Mouse (Mus musculus): ENCODE data around the gene Snx11. TPM values are rescaled to one million over a fixed set of nuclear protein-coding genes. Genes with fewer than 3 reads are reported as not detected.
A peak's percentile ranks its signal among the peaks of the same experiment; 100 is the strongest.

Snx11 gene
- 19.2 and 20.4 TPM in 2 replicates for polyA plus RNA-seq (2015; fragmentation: Nextera tagmentation; extraction: Ambion mirVana)

DNA sequence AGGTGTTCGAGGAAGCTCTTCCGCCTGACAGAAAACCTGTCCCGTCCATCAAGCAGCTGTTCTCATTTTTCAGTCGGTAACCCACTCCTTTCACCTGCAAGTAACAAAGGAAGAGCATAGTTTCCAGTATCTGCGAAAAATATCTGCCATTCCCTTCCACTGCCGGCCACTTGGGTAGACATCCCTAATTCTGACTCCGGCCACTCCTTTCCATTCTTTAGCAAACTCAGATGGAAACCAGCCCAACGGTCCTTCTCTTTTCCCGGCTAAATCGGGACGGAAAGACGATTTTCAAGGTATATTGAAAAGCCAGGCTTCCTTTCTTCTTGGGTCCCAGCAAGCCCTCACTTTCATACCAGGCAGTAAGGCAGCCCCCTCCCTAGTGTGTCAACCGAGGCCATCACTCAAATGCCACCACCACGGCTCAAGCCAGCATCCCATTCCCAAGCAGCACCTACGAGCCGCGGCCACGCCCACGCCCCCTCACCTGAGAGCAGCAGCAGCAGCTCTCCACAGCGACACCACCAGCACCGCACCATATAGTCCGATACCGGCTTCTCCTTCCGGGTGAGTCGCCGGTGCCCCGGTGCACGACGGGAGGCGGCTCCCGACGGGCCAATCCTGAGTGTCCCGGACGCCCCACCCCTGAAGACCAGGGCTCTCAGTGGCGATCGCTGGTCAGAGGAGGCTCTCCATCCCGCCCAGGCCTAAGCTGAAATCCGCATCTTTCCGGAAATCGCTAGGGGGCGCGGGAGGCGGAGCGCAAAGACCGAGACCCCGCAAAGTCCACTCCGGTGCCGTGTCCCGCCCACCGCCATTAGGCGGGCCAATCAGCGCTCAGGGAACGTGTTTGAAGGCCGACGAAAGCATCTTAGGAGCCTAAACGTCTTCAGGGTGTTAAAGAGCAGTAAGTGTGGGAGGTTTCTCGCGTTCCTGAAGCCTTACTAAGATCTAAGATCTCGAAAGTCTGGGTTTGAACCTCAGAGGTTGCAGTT, at the start of gene Snx11:
Gene Snx11, minus strand, starts transcription at position 592 of the 995 bp plus-strand sequence.
- Histone ChIP-seq H3K27me3 (no peaks in the 10 kb centered on the region), H3K4me2 (peak within 1 kb of the TSS; percentile 82), H3K4me3 (replicated peaks) (peak within 1 kb of the TSS; percentile 72), H3K9ac (peak within 1 kb of the TSS; percentile 56), H3K27ac (peak within 1 kb of the TSS; percentile 80), H3K36me3 (peaks cover 21% of the 10 kb centered on the region), H3K4me1 (peaks cover 24% of the 10 kb centered on the region), H3K9me3 (replicated peaks) (no peaks in the 10 kb centered on the region)
- peak; percentile 100 for ATAC-seq (replicated peaks; ENCODE audit: low FRiP score)
- under 1% methylated on average over 59 of the region's 59 CpGs for WGBS

DNA sequence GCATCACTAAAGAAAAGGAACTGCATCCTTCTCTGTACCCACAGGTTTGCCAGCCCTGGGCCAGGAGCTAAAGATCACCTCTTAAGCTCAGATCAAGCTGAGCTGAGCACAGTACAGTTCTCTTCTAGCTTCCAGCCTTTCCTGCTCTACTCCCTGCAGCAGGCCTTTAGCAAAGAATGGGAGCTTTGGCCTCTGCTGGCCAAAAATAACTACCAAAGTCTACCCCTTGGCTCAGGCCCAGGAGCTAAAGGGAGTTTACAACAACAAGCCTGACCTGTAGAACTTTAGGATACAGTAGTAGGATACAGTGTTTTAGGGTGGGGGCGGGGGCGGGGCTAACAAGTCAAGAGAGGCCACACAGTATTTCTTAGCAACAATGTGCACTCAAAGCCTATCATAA, 49.1 kb upstream of the Snx11 start:
- 0 out of 2 replicates have a peak overlapping the region, but pooled peaks have one; percentile 1 for H3K9ac ChIP-seq
- H3K27ac ChIP-seq = peak overlapping the region; percentile 90
- no peaks in the 10 kb centered on the region for H3K9me3 ChIP-seq (replicated peaks)
- 55% methylated on average over 2 of the region's 2 CpGs for WGBS
- peaks cover 36% of the 10 kb centered on the region for H3K36me3 ChIP-seq
- H3K27me3 ChIP-seq = no peaks in the 10 kb centered on the region
- peaks cover 74% of the 10 kb centered on the region for H3K4me1 ChIP-seq
- peak overlapping the region; percentile 50 for H3K4me3 ChIP-seq (replicated peaks)
- peak overlapping the region; percentile 90 for H3K4me2 ChIP-seq
- ATAC-seq (replicated peaks; ENCODE audit: low FRiP score) = no peak

DNA sequence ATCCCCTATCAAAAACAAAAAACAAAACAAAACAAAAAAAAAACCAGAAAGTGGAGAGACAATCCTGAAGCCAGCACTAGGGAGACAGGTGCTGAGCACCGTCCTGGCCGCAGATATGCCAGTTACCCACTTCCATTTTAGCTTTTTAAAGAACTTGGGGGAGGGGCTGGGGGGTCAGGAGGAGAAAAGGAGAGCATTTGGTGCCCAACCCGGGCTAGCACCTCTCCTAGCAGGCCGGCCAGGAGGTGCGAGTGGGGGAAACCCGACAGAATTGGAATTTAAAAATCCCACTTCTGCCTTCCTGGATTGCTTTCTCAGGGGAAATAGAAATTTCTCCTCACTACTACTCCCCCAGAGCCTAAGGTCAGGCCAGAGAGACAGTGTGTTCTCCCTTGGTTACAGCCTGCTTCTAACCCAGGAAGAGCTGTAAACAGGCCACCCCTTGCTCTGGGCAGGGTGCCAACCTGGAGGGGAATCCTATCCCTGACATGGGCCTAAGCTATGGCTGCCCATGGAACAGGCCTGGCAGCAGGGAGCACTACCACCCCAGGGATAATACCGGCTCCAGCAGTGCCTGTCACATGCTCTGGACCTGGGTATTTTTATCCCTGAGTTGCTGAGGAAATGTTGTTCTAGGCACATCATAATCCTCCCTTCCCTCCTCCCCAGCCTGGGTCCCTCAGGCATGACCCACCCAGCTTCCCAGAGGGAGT, 47.6 kb upstream of the Snx11 start:
- Histone ChIP-seq H3K4me3 (replicated peaks) (peak overlapping the region; percentile 50), H3K27ac (peak overlapping the region; percentile 90), H3K4me2 (peak overlapping the region; percentile 90), H3K9ac (peak overlapping the region; percentile 21), H3K27me3 (no peaks in the 10 kb centered on the region), H3K4me1 (peaks cover 65% of the 10 kb centered on the region), H3K9me3 (replicated peaks) (no peaks in the 10 kb centered on the region), H3K36me3 (peaks cover 52% of the 10 kb centered on the region)
- 29% methylated on average over 7 of the region's 7 CpGs for WGBS
- no peak for ATAC-seq (replicated peaks; ENCODE audit: low FRiP score)

DNA sequence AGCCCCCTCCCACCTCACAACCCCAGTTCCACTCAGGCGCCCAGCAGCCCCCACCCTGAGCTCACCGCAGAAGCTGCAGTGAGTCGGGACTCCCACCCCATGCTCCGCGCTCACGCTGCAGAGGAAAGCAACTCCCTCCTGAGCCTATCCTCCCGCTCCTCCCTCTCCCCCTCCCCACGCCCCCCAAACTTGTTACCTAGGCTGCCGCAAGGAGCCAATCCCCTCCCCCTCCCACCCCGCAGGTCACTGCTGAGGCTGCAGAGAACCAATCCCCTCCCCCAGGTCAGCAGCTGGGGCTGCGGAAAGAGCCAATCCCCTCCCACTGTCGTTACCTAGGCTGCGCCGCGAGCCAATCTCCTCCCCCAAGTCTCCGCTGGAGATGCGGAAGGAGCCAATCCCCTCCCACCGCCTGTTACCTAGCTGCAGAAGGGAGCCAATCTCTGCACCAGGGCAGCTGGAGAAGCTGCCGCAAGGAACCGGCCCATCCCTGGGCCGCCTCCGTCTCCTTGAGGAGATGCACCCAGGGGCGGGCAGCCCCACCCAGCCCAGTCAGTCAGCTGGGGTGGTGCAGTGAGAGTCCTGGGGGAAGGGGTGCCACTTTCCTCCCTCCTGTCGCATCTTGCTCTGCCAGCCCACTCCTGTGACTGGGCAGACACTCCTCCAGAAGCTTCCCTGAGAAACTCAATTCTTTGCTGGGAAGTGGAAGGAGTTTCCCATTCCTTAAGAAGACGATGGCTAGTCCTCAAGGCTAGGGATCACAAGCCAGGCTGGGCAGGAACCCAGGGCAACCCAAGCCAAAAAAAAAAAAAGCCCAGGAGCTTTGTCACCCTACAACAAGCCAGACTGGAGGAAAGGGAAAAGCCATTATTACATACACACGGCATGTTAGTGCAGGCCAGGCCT, 46.8 kb upstream of the Snx11 start:
- Histone ChIP-seq H3K4me2 (peak overlapping the region; percentile 90), H3K4me3 (replicated peaks) (peak overlapping the region; percentile 50), H3K36me3 (peaks cover 60% of the 10 kb centered on the region), H3K4me1 (peaks cover 65% of the 10 kb centered on the region), H3K27me3 (no peaks in the 10 kb centered on the region), H3K9ac (peak overlapping the region; percentile 42), H3K27ac (peak overlapping the region; percentile 90), H3K9me3 (replicated peaks) (no peaks in the 10 kb centered on the region)
- under 1% methylated on average over 26 of the region's 26 CpGs for WGBS
- ATAC-seq (replicated peaks; ENCODE audit: low FRiP score) = peak; percentile 87

DNA sequence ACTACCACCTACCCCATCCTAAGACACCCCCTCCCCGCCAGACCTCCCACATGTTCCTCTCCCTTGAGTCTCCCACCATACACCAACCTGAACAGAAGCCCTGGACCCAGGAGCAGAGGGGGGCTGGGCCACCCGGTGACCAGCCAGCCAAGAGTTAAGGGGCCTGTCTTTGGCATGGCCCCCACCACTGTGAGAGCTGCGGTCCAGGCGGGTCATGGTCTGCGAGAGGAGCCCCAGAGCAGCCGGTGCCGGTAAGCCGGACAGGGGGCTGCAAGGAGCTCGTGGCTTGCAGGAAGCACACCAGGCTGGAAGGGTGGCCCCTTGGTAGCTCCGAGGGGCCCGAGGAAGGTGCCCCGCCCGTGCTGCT, 46.1 kb upstream of the Snx11 start:
- peak; percentile 21 for ATAC-seq (replicated peaks; ENCODE audit: low FRiP score)
- WGBS = 5% methylated on average over 13 of the region's 13 CpGs
- no peaks in the 10 kb centered on the region for H3K27me3 ChIP-seq
- H3K4me2 ChIP-seq = peak overlapping the region; percentile 90
- peaks cover 60% of the 10 kb centered on the region for H3K4me1 ChIP-seq
- peak overlapping the region; percentile 90 for H3K27ac ChIP-seq
- no peaks in the 10 kb centered on the region for H3K9me3 ChIP-seq (replicated peaks)
- peak overlapping the region; percentile 42 for H3K9ac ChIP-seq
- peaks cover 66% of the 10 kb centered on the region for H3K36me3 ChIP-seq
- H3K4me3 ChIP-seq (replicated peaks) = peak overlapping the region; percentile 50

DNA sequence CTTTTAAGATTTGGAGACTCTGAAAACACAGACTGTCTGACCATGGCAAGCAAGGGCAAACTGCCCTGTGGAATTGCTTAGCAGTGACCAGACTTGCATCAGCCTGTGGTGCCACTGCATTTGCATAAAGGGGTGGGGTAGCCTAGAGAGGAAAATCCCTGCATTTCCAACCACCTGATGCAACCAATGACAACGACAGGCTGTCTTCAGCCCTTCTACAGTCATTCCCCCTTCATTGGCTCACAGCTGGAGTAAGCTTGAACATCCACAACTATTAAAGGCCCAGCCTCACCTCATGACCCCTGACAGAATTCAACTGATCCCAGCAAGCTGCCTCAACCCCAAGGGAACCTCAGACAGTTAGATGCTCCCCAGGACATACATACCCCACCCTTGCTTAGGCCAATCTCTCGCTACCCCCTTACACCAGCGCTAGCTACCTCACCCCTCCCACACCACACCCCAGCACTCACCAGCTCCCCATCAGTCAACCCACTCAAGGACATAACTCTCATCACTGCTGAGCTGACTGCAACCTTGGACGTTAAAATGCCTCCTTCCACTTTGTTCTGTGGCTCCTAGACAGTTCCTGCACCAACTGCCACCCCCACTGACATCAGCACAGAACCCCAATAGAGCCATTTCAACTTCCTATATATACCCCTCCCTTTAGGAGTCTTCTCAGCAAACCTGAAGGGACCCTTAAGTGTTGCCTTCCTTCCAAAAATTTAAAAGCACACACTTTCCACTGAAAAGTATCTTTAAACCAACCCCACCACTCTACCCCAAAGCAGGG, 45.5 kb upstream of the Snx11 start:
- Histone ChIP-seq H3K9ac (peak overlapping the region; percentile 42), H3K9me3 (replicated peaks) (no peaks in the 10 kb centered on the region), H3K27ac (peak overlapping the region; percentile 90; the same call in 1 of the 2 replicates), H3K4me1 (peaks cover 55% of the 10 kb centered on the region), H3K4me2 (peak overlapping the region; percentile 90), H3K4me3 (replicated peaks) (peak overlapping the region; percentile 50), H3K36me3 (peaks cover 70% of the 10 kb centered on the region), H3K27me3 (no peaks in the 10 kb centered on the region)
- 33% methylated on average over 4 of the region's 4 CpGs for WGBS
- ATAC-seq (replicated peaks; ENCODE audit: low FRiP score) = no peak

DNA sequence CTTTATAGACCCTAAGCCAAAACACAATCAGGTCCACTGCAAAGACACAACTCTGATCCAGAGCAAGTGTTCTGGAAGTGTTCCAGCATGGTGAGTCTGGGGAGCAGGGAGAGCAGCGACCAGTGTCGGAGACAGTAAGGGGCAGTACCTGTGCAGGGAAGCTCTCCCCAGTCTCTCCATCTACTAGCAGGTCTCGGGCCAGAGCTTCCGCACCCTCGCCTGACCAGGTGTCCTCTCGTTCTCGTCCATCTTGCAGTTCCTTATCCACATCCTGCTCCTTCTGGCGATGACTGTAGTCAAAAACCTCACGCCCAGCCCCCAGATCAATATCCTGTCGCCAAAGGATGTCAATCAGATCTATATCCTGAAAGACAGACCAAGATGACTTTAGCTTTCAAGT, 44.6 kb upstream of the Snx11 start:
- H3K4me3 ChIP-seq (replicated peaks) = no peak overlapping the region
- H3K9me3 ChIP-seq (replicated peaks) = no peaks in the 10 kb centered on the region
- no peak for ATAC-seq (replicated peaks; ENCODE audit: low FRiP score)
- no peaks in the 10 kb centered on the region for H3K27me3 ChIP-seq
- WGBS = 90% methylated on average over 10 of the region's 10 CpGs
- peaks cover 70% of the 10 kb centered on the region for H3K36me3 ChIP-seq
- H3K27ac ChIP-seq = no peak overlapping the region
- H3K4me1 ChIP-seq = peaks cover 46% of the 10 kb centered on the region
- no peak overlapping the region for H3K9ac ChIP-seq
- H3K4me2 ChIP-seq = no peak overlapping the region

DNA sequence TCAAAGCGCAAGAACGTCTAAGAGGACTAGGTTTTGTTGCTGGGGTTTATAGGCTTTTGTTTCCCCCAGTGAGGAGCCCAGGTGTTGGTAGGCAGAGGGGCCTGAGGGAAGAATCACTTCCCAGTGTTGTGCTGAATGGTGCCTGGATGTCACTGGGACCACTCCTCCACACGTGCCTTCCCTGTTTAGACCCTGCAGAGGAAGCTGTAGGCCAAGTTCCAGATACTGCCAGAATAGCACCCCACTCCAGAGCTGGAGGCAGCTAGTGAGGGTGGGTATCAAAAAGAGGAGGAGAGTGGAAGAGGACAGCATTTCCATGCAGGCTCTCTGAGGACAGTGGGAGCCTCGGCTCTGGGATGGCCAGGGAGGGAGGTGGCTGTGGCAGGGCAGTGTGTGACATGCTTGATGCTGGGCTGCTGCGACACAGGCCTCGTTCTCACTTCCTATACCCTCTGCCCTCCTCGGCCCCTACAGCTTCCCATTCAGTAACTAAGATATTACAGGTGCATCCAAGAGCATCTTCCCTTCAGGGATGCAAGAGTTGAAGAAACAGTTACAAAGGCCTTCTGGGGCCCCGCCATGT, 40.9 kb upstream of the Snx11 start:
- no peak for ATAC-seq (replicated peaks; ENCODE audit: low FRiP score)
- 77% methylated on average over 8 of the region's 8 CpGs for WGBS
- H3K36me3 ChIP-seq = peaks cover 96% of the 10 kb centered on the region

DNA sequence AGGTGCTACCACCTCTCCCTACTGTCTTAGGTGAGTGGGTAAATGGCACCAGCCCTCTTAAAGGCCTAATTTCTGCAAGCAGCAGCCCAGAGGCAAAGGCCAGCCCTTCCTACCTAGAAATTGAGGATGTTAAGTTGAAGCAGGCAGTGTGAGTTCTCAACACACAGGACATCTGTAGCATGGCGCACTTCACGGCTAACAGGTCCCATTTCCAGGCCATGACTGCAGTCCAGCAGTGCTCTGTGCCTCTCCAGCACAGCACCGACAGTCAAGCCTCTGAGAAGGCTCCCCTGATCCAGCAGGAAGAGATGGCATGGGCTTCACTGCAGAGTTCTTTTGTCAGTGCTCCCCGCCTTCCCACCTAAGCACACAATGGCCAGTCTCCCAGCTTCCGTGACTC, 39.6 kb upstream of the Snx11 start:
- Histone ChIP-seq H3K4me2 (no peak overlapping the region), H3K4me3 (replicated peaks) (no peak overlapping the region), H3K9me3 (replicated peaks) (no peaks in the 10 kb centered on the region), H3K27me3 (no peaks in the 10 kb centered on the region), H3K9ac (no peak overlapping the region), H3K4me1 (no peaks in the 10 kb centered on the region), H3K36me3 (peaks cover 98% of the 10 kb centered on the region), H3K27ac (no peak overlapping the region)
- no peak for ATAC-seq (replicated peaks; ENCODE audit: low FRiP score)
- 87% methylated on average over 5 of the region's 5 CpGs for WGBS

More for the DNA sequence above, 40.9 kb upstream of the Snx11 start:
- no peak overlapping the region for H3K4me2 ChIP-seq
- no peaks in the 10 kb centered on the region for H3K9me3 ChIP-seq (replicated peaks)
- H3K27ac ChIP-seq = no peak overlapping the region
- H3K27me3 ChIP-seq = no peaks in the 10 kb centered on the region
- no peak overlapping the region for H3K9ac ChIP-seq
- H3K4me1 ChIP-seq = peaks cover 11% of the 10 kb centered on the region
- H3K4me3 ChIP-seq (replicated peaks) = no peak overlapping the region

DNA sequence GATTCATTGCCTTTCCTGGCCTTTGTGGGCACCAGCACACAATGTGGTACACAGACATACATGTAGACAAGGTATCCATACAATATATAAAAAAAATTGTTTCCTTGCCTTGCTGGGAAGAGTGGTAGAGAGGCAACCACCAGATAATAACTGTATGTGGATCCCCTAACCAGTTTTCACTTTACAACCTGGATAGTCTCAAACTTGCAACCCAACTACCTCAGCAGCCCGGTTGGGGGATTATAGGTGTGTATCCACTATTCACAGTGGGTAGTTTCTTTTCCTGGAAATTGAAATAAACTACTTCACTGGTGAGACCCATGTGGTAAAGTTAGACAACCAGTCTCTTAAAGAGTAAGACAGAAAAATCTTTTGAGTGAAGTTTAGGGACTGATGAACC, 39.1 kb upstream of the Snx11 start:
- H3K4me2 ChIP-seq = no peak overlapping the region
- H3K4me1 ChIP-seq = no peaks in the 10 kb centered on the region
- no peak for ATAC-seq (replicated peaks; ENCODE audit: low FRiP score)
- no peaks in the 10 kb centered on the region for H3K27me3 ChIP-seq
- H3K27ac ChIP-seq = no peak overlapping the region
- peaks cover 98% of the 10 kb centered on the region for H3K36me3 ChIP-seq
- 91% methylated on average over 1 of the region's 1 CpGs for WGBS
- H3K9me3 ChIP-seq (replicated peaks) = no peaks in the 10 kb centered on the region
- H3K9ac ChIP-seq = no peak overlapping the region
- no peak overlapping the region for H3K4me3 ChIP-seq (replicated peaks)
